Mouse (Mus musculus) adrenal gland, postnatal 25 days (tissue): Measurements from ENCODE around the gene Vpreb1. TPM values are rescaled to one million over a fixed set of nuclear protein-coding genes. Genes with fewer than 3 reads are reported as not detected.

Source experiments
- DNase-seq: peaks from one replicate; pipeline ENCODE4 v3.0.0; 2021; ENCODE audit warnings: mixed read lengths
- total RNA-seq: library from RNA; stranded (reverse); gene quantifications from 2 replicates; pipeline ENCODE4 v1.2.3, GENCODE M21; 2021

The Vpreb1 gene
- total RNA-seq, 1 experiment from 2014 or later = 0.91 TPM

DNA sequence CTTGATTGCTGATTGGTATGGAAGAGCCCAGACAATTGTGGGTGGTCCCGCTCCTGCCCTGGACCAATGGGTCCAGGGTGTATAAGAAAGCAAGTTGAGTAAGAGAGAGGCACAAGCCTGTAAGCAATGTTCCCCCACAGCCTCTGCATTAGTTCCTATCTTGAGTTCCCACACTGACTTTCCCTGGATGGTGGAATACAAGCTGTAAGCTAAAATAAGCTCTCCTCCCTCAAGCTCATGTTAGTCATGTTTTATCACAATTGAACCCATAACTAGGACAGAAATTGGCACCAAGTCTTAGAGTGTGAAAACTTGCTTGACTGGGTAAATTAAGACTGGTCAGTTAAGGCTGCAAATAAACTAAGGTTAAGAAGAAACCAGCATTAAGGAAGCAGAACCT lies 15.1 kb downstream of the Vpreb1 start:
- no peak for DNase-seq

DNA sequence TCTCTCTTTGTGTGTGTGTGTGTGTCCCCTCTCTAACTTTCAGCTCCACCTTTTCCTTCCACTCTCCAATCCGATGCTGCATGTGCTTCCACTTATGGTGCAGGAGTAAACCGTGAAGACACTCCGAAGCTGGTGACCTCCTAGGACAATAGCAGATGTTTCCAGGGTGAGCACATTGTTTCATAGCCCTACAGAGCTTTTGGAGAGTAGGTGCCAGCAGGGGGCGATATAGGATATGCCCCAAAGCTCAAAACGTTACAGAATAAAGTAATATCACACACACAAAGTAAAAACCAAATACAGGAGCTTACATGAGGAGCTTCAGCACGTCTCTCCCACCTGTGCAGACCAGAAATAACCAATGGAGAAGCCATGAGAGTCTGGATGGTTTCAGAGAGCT lies 15.8 kb downstream of the Vpreb1 start:
- DNase-seq = peak; percentile 61

DNA sequence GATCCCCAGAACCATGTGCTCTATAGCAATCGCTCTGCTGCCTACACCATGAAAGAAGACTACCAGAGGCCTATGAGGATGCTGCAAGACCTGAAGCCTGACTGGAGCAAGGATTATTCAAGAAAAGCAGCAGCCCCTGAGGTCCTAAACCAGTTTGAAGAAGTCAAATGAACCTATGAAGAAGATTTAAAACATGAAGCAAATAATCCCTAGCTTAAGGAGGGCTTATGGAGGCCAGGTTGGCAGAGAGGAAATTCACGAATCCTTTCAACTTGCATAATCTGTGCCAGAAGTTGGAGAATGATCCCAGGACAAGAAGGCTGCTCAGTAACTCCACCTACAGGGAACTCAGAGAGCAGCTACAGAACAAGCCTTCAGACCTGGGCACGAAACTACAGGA lies 18.2 kb downstream of the Vpreb1 start:
- DNase-seq = no peak

DNA sequence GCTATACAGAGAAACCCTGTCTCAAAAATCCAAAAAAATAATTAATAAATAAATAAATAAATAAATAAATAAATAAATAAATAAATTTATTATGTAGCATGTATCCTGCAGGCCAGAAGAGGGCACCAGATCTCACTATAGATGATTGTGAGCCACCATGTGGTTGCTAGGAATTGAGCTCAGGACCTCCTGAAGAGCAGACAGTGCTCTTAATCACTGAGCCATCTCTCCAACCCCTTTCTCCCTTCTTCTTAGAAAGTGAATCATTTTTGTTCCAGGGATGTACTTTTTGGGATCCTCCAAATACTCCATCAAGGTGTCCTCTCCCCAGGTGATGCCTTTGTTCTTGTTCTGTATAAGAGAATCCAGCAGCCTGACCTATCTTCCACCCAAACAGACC lies 21.4 kb downstream of the Vpreb1 start:
- DNase-seq = no peak

DNA sequence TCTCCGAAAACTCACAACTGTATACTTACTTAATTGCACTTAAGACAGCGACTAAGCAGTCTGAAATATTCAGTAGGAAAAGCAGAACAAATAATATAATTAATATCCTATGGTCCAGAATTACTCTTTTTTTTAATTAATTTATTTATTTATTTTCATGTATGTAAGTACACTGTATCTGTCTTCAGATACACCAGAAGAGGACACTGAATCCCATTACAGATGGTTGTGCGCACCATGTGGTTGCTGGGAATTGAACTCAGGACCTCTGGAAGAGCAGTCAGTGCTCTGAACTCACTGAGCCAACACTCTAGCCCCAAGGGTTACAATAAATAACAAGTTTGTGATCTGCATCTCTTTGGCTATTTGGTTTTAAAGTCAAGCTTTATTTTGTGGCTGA lies 41.0 kb downstream of the Vpreb1 start:
- no peak for DNase-seq

DNA sequence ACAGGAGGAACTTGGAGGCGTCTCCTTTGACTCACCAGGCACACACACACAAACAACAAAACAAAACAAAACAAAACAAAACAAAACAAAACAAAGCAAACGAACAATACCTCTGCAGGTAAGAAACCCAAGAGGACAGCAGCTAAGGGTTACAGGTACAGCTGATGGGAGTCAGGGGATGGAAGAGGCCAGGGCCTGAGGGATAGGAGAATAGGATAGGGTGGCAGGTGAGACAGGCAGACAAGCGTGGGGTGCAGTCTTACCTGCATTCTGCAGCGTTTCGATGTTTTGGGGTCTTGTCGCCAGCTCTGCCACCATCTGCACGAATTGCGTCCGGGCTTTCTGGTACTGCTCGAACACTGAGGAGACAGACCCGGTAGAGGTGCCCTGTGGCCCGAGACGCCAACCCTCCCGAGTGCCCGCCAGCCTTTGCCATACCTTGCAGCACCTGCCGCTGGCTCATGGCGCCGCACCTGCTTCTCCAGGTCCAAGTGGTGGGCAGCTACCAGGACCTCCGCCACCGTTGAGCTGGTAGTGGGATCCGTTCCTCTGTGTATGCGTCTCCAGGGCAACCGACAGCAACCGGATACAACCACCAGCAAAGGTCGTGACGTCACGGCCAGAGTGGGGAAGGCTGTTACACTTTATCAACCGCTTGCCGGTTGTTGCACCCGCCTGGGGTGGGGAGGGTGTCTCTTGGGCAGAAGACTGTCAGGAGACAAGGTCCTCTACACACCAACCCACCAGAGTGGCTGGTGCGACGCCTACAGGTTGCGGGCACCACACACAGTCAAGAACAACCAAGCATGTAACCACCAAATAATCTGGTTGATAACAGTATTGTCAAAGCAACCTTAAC lies 41.7 kb downstream of the Vpreb1 start, which contains the start of gene Spag6l:
TSS of gene Spag6l (minus strand) at position 700 of the 859 bp plus-strand sequence.
- DNase-seq = peak; percentile 26

DNA sequence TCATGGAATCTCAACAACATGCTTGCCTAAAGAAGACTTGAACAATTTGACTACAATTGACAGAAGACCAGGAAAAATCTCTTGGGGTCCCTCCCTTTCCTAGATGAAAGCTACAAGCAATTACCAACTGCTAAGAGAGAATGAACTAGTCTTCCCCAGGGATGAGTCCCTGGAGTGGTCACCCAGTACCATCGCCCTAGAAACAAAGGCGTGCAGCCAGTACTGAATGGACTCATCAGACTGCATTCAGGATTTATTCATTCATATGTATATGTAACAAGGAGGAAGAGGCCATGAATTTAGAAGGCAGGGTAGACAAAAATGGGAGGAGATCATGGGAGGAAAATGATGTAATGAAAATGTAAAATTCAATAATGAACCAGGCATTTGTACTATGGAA lies 44.4 kb downstream of the Vpreb1 start:
- DNase-seq = no peak

DNA sequence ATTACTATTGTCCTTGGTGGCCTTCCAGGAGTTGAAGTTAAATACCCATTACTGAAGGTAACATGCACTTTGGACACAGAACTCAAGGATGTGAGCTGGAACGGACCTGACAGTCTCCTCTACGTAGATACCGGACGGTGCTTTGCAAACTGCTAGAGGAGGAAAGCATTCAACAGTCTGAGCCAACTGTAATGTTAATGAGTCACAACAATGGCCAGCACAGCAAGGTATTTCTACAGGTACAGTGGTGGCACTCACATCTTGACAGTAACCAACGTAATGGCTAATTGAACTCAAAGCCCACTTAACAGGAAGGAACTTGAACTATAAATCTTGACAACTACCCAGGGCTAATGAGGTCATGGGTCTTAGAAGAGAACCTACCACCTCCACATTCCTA lies 45.2 kb downstream of the Vpreb1 start:
- no peak for DNase-seq

Other genes with a start within 250 kb of the Vpreb1 start
- not detected in 2 replicates for gene Olfr19, start 194.4 kb downstream of the Vpreb1 start, total RNA-seq
- gene Spag6l, start 41.4 kb downstream of the Vpreb1 start, total RNA-seq = 0.15 TPM in 1 of 2 replicates, not detected in the other
- gene Igll1, start 6.9 kb downstream of the Vpreb1 start, total RNA-seq = not detected in 2 replicates
- gene Top3b, start 107 bp downstream of the Vpreb1 start, total RNA-seq = 74.9 and 75.2 TPM in 2 replicates
- 42.7 and 45.4 TPM in 2 replicates for gene Ppm1f, start 25.6 kb upstream of the Vpreb1 start, total RNA-seq
- 209 and 252 TPM in 2 replicates for gene Mapk1, start 112.5 kb upstream of the Vpreb1 start, total RNA-seq
- 10.0 and 11.7 TPM in 2 replicates for gene Ypel1, start 198.9 kb upstream of the Vpreb1 start, total RNA-seq
- 101 and 118 TPM in 2 replicates for gene Ppil2, start 240.4 kb upstream of the Vpreb1 start, total RNA-seq